Mouse (Mus musculus): ENCODE data around the gene Xaf1.

DNA sequence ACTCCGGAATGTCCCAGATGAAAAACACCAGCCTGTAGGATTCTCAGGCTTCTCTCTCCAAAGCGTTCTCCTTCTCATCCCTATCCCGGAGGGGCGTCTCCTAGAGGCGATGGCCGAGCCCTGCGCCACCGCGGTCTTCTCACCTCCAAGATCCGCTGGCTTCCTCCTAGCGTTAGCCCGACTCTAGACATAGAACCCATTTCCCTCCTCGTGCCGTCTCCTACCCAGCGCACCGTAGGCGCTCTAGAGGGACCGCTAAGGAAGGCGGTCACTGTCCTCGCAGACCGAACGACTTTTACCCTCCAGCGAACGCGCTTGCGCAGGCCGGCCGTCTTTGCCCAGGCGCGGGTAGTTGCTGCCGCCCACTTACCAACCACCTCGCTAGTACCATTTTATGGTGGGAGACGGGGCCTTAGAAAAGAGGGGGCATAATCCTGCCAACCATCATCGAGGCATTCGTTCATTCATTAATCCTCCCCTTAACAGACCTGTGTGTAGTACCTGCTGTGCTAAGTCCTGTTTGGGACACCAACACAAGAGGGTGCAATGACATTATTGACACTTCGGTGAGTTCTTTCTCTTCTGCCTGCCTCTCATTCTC is 34.4 kb upstream of the Xaf1 start, which contains the start of gene Slc13a5:
- no peak for TF ChIP-seq CTCF (IDR thresholded peaks at IDR 0.05; ENCODE audit: low read depth, low read length)
- no peak for TF ChIP-seq POLR2A (IDR thresholded peaks at IDR 0.05; ENCODE audit: borderline replicate concordance, low read depth, low read length)

Measured in bone marrow macrophage, adult 2 months (primary cell).